Mouse (Mus musculus) thymus, adult 2 months (tissue): ENCODE measurements around the gene Spdef. TPM values are rescaled to one million over a fixed set of nuclear protein-coding genes. Genes with fewer than 3 reads are reported as not detected.

Source experiments
- DNase-seq: peaks from one replicate; pipeline ENCODE4 v3.0.0; 2021
- H3K27ac ChIP-seq: fragments of 200-500 bp; 2 replicates; pipeline ENCODE4 v1.5.1; 2012; ENCODE audit warnings: low read length, control low read depth; ENCODE audit not compliant: control insufficient read depth, insufficient read depth
- H3K27me3 ChIP-seq: fragments of 200-500 bp; 2 replicates; pipeline ENCODE4 v1.6.1; 2012; ENCODE audit warnings: mild to moderate bottlenecking, low read length, moderate library complexity, mixed read lengths; ENCODE audit not compliant: control insufficient read depth, insufficient read depth
- H3K36me3 ChIP-seq: fragments of 200-500 bp; 2 replicates; pipeline ENCODE4 v1.6.1; 2012; ENCODE audit warnings: mild to moderate bottlenecking, low read length, moderate library complexity; ENCODE audit not compliant: control insufficient read depth, insufficient read depth
- H3K4me1 ChIP-seq: fragments of 200-500 bp; replicated peaks from 2 replicates; pipeline ENCODE4 v1.6.1; 2012; ENCODE audit warnings: low read length; ENCODE audit not compliant: control insufficient read depth, insufficient read depth
- H3K4me3 ChIP-seq: fragments of 200-500 bp; 2 replicates; pipeline ENCODE4 v1.5.1; 2012; ENCODE audit warnings: mild to moderate bottlenecking, low read length, control low read depth, moderate library complexity; ENCODE audit not compliant: control insufficient read depth, insufficient read depth
- CTCF ChIP-seq: fragments of 200-500 bp; IDR thresholded peaks from 2 replicates; pipeline ENCODE4 v1.5.1; 2012; ENCODE audit warnings: mild to moderate bottlenecking, control low read depth, low read length, moderate library complexity, borderline replicate concordance; ENCODE audit not compliant: control insufficient read depth, poor library complexity, insufficient read depth; ENCODE audit errors: extremely low read depth
- POLR2A ChIP-seq: fragments of 200-500 bp; IDR thresholded peaks from 2 replicates; pipeline ENCODE4 v1.6.1; 2012; ENCODE audit warnings: mild to moderate bottlenecking, low read length, control low read depth, moderate library complexity; ENCODE audit not compliant: control insufficient read depth, poor library complexity, insufficient read depth; ENCODE audit errors: extremely low read depth
- WGBS: fragments of 180-500 bp; shearing (Covaris S2); methylation state at CpG from one replicate; pipeline ENCODE4 v1.1.7; 2018; 5-methylcytosine and 5-hydroxymethylcytosine counted together
- polyA plus RNA-seq: library from polyadenylated mRNA; depleted of rRNA; stranded (reverse); fragments of >200 nt; gene quantifications from 2 replicates; pipeline ENCODE4 v1.2.3, GENCODE M21; 2012

Gene Spdef
- polyA plus RNA-seq, 1 experiment, result 0.58 TPM

DNA sequence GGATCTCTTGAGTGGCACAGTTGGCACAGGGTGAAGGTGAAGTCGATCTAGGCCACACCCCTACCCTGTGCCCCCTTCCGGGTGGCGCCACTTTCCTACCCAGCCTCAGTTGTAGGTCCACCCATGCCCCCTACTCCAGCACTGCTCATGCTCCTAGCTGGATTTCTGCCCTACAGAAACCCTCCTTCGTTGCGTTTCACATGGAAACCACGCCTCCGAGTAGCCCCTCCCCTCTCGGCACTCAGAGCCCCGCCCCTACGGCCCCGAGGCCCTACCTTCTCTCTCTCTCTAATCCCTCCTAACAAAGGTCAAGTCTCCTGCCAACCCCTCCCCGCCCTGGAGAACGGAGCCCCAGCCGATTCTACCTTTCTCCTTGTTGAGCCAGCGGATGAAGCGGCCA lies 12.0 kb downstream of the Spdef start:
- H3K36me3 ChIP-seq, result no peaks in the 10 kb centered on the region

GRCm38 (mm10) chr17:27712832-27713231 lies 15.9 kb downstream of the Spdef start:
- no peak for DNase-seq
- Histone ChIP-seq H3K36me3 (no peaks in the 10 kb centered on the region), H3K4me3 (no peak overlapping the region), H3K27ac (no peak overlapping the region), H3K4me1 (peaks cover under 1% of the 10 kb centered on the region), H3K27me3 (no peaks in the 10 kb centered on the region)
- TF ChIP-seq CTCF, result no peak
- no peak for TF ChIP-seq POLR2A
- WGBS, result 96% methylated on average over 1 of the region's 1 CpGs

More for the DNA sequence above, 12.0 kb downstream of the Spdef start:
- Histone ChIP-seq H3K4me1 (no peaks in the 10 kb centered on the region; the same call in 1 of the 2 replicates), H3K27me3 (no peaks in the 10 kb centered on the region), H3K27ac (no peak overlapping the region), H3K4me3 (peak overlapping the region; percentile 20; the same call in 1 of the 2 replicates)
- 17% methylated on average over 16 of the region's 16 CpGs for WGBS
- TF ChIP-seq POLR2A (no peak), CTCF (no peak)
- no peak for DNase-seq

- H3K27me3 ChIP-seq, result no peaks in the 10 kb centered on the region
- peaks cover 3% of the 10 kb centered on the region for H3K4me1 ChIP-seq
- H3K36me3 ChIP-seq, result no peaks in the 10 kb centered on the region
- no peak overlapping the region for H3K4me3 ChIP-seq
- DNase-seq, result no peak
- TF ChIP-seq CTCF, result no peak
- TF ChIP-seq POLR2A, result no peak
- H3K27ac ChIP-seq, result no peak overlapping the region
- 74% methylated on average over 5 of the region's 5 CpGs for WGBS
Observed at GRCm38 (mm10) chr17:27709650-27710049, 19.1 kb downstream of the Spdef start.

DNA sequence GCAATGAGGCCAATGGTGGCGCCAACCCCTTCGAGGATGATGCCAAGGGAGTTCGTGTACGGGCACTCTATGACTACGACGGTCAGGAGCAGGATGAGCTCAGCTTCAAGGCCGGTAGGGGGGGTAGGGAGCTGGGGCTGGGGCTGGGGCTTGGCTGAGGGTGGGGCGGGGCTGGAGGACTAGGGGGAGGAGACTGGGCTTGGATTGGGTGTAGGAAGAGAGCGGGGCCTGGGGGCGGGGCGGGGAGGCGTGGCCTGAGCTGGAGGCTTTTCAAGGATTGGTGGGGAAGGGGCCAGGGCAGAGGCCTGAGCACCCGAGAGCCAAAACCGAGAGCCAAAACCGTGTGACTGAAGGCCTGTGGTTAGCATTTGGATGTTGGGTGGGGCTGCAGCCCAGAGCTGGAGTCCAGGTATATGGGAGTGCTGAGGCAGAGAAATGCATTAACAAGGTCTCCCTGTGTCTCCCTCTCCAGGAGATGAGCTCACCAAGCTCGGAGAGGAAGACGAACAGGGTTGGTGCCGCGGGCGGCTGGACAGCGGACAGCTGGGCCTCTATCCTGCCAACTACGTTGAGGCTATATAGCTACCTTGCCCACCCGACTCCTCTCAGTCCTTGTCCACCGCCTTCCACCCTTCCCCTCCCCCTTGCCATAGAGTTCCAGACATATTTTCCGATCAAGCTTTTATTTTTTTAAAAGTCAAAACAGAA lies 20.6 kb downstream of the Spdef start:
- 14% methylated on average over 25 of the region's 25 CpGs for WGBS
- no peaks in the 10 kb centered on the region for H3K27me3 ChIP-seq
- DNase-seq, result peak; percentile 43
- no peaks in the 10 kb centered on the region for H3K36me3 ChIP-seq
- H3K4me1 ChIP-seq, result peaks cover 3% of the 10 kb centered on the region
- no peak for TF ChIP-seq CTCF
- no peak for TF ChIP-seq POLR2A
- no peak overlapping the region for H3K4me3 ChIP-seq
- H3K27ac ChIP-seq, result no peak overlapping the region

DNA sequence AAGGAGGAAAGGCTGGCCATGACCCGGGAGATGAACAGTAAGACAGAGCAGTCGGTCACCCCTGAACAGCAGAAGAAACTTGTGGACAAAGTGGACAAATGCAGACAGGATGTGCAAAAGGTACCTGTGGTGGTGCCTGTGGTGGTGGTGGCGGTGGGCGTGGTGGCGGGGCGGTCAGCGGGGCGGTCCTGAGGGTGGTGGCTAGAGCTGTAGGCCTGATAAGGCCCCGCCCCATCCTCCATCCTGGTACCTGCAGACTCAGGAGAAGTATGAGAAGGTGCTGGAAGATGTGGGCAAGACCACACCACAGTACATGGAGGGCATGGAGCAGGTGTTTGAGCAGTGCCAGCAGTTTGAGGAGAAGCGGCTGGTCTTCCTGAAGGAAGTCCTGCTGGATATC lies 23.1 kb downstream of the Spdef start:
- TF ChIP-seq POLR2A (no peak), CTCF (no peak)
- DNase-seq, result no peak
- H3K4me3 ChIP-seq, result no peak overlapping the region
- H3K27ac ChIP-seq, result no peak overlapping the region
- peaks cover 6% of the 10 kb centered on the region for H3K4me1 ChIP-seq
- WGBS, result 90% methylated on average over 10 of the region's 10 CpGs
- no peaks in the 10 kb centered on the region for H3K27me3 ChIP-seq
- H3K36me3 ChIP-seq, result no peaks in the 10 kb centered on the region

GRCm38 (mm10) chr17:27703961-27704621 lies 24.7 kb downstream of the Spdef start:
- peaks cover 6% of the 10 kb centered on the region for H3K4me1 ChIP-seq
- no peak overlapping the region for H3K4me3 ChIP-seq
- TF ChIP-seq POLR2A, result no peak
- TF ChIP-seq CTCF, result no peak
- DNase-seq, result no peak
- 67% methylated on average over 5 of the region's 5 CpGs for WGBS
- no peaks in the 10 kb centered on the region for H3K36me3 ChIP-seq
- no peak overlapping the region for H3K27ac ChIP-seq
- no peaks in the 10 kb centered on the region for H3K27me3 ChIP-seq

DNA sequence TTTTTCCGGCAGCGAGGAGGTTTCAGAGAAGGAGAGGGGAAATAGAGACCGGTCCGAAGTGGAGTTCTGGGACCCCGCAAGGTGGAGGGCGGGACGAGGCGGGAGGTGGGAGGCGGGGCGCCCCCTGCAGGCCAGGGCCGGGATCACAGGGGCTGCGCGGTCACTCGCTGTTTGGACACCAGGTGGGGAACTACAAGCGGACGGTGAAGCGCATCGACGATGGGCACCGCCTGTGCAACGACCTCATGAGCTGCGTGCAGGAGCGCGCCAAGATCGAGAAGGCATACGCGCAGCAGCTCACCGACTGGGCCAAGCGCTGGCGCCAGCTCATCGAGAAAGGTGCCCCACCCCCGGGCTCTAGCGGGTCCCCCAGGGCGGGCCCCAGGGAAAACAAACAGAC lies 26.2 kb downstream of the Spdef start:
- WGBS, result 3% methylated on average over 34 of the region's 34 CpGs
- H3K27ac ChIP-seq, result no peak overlapping the region
- peaks cover 3% of the 10 kb centered on the region for H3K4me1 ChIP-seq
- H3K27me3 ChIP-seq, result no peaks in the 10 kb centered on the region
- H3K36me3 ChIP-seq, result no peaks in the 10 kb centered on the region
- DNase-seq, result peak; percentile 15
- H3K4me3 ChIP-seq, result no peak overlapping the region
- peak; percentile 80 for TF ChIP-seq CTCF
- no peak for TF ChIP-seq POLR2A
